Mouse (Mus musculus) layer of hippocampus, postnatal 36 days (tissue): ENCODE data around the gene Dguok. TPM values are rescaled to one million over a fixed set of nuclear protein-coding genes. Genes with fewer than 3 reads are reported as not detected.

Experiments used
- total RNA-seq, 2 experiments: library from RNA; stranded (reverse); gene quantifications; 2 replicates each; pipeline ENCODE4 v1.2.3; 2021

The Dguok gene
- total RNA-seq, 2 experiments from 2014 or later: 32.7 to 41.9 TPM

Other genes with a start within 250 kb of the Dguok start
- 1 to 10 TPM; 6.1 to 6.7 TPM for gene Mthfd2, start 181.1 kb downstream of the Dguok start, total RNA-seq
- gene Mob1a, start 181.0 kb downstream of the Dguok start, total RNA-seq: 10 to 100 TPM; 21.6 to 21.7 TPM
- gene Bola3, start 157.8 kb downstream of the Dguok start, total RNA-seq: 10 to 100 TPM; 51.1 to 55.5 TPM
- gene Tet3, start 47.9 kb downstream of the Dguok start, total RNA-seq: 10 to 100 TPM; 58.9 to 67.8 TPM
- gene Actg2, start 29.3 kb upstream of the Dguok start, total RNA-seq: not detected
- gene Stambp, start 65.8 kb upstream of the Dguok start, total RNA-seq: 10 to 100 TPM; 34.3 to 34.7 TPM
- gene Clec4f, start 149.2 kb upstream of the Dguok start, total RNA-seq: not detected
- gene Cd207, start 170.9 kb upstream of the Dguok start, total RNA-seq: not detected
- not detected for gene Vax2, start 204.3 kb upstream of the Dguok start, total RNA-seq
- gene Atp6v1b1, start 236.0 kb upstream of the Dguok start, total RNA-seq: under 1 TPM in 1 of 2 experiments, not detected in 1; 0.35 TPM